Mouse (Mus musculus): ENCODE results near the gene Esr1. TPM values are rescaled to one million over a fixed set of nuclear protein-coding genes. Genes with fewer than 3 reads are reported as not detected.

Gene Esr1
- polyA plus RNA-seq, 1 experiment from 2014 or later = 0.77 TPM

DNA sequence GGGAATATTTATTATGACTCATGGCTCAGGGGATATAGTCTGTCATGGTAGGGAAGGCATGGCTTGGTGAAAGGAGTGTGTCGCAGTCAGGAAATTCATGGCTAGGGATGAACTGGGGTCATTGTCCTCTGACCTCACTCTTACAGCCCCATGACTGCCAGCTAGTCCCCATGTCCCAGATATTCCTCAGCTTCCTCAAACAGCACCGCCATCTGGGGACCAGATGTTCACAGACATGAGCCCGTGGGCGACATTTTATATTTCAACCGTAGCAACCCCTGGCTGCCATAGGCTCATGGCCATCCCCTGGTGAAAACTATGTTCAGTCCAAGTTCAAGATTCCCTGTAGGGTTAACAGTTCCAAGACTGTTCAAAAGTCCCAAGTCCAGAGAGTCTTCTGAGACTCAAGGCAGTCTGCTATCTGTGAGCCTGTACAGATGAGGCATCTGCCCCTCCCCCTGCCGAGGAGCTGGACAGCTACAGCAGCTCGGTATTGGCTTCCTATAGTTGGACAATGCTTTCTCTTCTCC is 83.0 kb downstream of the Esr1 start:
- Histone ChIP-seq H3K9ac (ENCODE audit: low read depth, low read length) (no peak overlapping the region), H3K27ac (ENCODE audit: low read depth, low read length) (no peak overlapping the region), H3K4me1 (replicated peaks; ENCODE audit: control insufficient read depth, insufficient read depth, low read length) (no peaks in the 10 kb centered on the region), H3K4me3 (ENCODE audit: low read depth, low read length) (no peak overlapping the region), H3K9me3 (ENCODE audit: control insufficient read depth) (no peaks in the 10 kb centered on the region), H3K27me3 (replicated peaks; ENCODE audit: control insufficient read depth, insufficient read depth, low read length) (no peaks in the 10 kb centered on the region), H3K4me2 (replicated peaks; ENCODE audit: low read depth) (no peak overlapping the region), H3K36me3 (ENCODE audit: control insufficient read depth, insufficient read depth) (no peaks in the 10 kb centered on the region)
- no peak for TF ChIP-seq CTCF (IDR thresholded peaks at IDR 0.05; ENCODE audit: low read depth)
- WGBS = 83% methylated on average over 7 of the region's 7 CpGs
- no peak for ATAC-seq

- ATAC-seq = no peak
- no peaks in the 10 kb centered on the region for H3K36me3 ChIP-seq (ENCODE audit: control insufficient read depth, insufficient read depth)
- H3K27ac ChIP-seq (ENCODE audit: low read depth, low read length) = no peak overlapping the region
- peak overlapping the region; percentile 63 for H3K4me2 ChIP-seq (replicated peaks; ENCODE audit: low read depth)
- no peak for TF ChIP-seq CTCF (IDR thresholded peaks at IDR 0.05; ENCODE audit: low read depth)
- H3K4me1 ChIP-seq (replicated peaks; ENCODE audit: control insufficient read depth, insufficient read depth, low read length) = no peaks in the 10 kb centered on the region
- H3K4me3 ChIP-seq (ENCODE audit: low read depth, low read length) = peak overlapping the region; percentile 31
- no peaks in the 10 kb centered on the region for H3K9me3 ChIP-seq (ENCODE audit: control insufficient read depth)
- H3K27me3 ChIP-seq (replicated peaks; ENCODE audit: control insufficient read depth, insufficient read depth, low read length) = peaks cover 24% of the 10 kb centered on the region
- WGBS = 2% methylated on average over 15 of the region's 15 CpGs
- H3K9ac ChIP-seq (ENCODE audit: low read depth, low read length) = no peak overlapping the region
Observed at GRCm38 (mm10) chr10:4709915-4710314, 98.5 kb downstream of the Esr1 start.

DNA sequence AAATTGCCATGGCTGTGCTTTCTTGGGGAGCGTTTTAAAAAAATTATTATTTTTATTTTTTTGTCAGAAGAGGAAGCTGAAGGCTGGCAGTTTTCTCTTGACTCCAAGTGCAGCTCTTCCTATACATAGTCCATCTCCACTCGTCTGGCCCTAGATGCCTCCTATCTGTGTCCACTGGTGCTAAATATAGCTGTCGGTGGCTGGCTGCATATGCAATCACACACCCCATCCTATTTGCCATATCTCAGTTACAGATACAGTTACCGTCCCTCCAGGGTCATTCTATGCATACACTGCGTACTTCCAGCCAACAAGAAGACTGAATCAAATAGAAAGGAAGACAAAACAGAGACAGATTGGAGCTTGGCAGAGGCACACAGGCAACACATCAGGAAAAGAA is 100.0 kb downstream of the Esr1 start:
- no peak overlapping the region for H3K4me3 ChIP-seq (ENCODE audit: low read depth, low read length)
- no peaks in the 10 kb centered on the region for H3K36me3 ChIP-seq (ENCODE audit: control insufficient read depth, insufficient read depth)
- no peak overlapping the region for H3K4me2 ChIP-seq (replicated peaks; ENCODE audit: low read depth)
- 60% methylated on average over 5 of the region's 5 CpGs for WGBS
- H3K9me3 ChIP-seq (ENCODE audit: control insufficient read depth) = no peaks in the 10 kb centered on the region
- H3K27ac ChIP-seq (ENCODE audit: low read depth, low read length) = no peak overlapping the region
- H3K9ac ChIP-seq (ENCODE audit: low read depth, low read length) = no peak overlapping the region
- no peaks in the 10 kb centered on the region for H3K4me1 ChIP-seq (replicated peaks; ENCODE audit: control insufficient read depth, insufficient read depth, low read length)
- ATAC-seq = no peak
- peaks cover 24% of the 10 kb centered on the region for H3K27me3 ChIP-seq (replicated peaks; ENCODE audit: control insufficient read depth, insufficient read depth, low read length)
- TF ChIP-seq CTCF (IDR thresholded peaks at IDR 0.05; ENCODE audit: low read depth) = no peak

- H3K36me3 ChIP-seq (ENCODE audit: control insufficient read depth, insufficient read depth) = no peaks in the 10 kb centered on the region
- peaks cover 24% of the 10 kb centered on the region for H3K27me3 ChIP-seq (replicated peaks; ENCODE audit: control insufficient read depth, insufficient read depth, low read length)
- 2% methylated on average over 44 of the region's 68 CpGs for WGBS
- no peaks in the 10 kb centered on the region for H3K4me1 ChIP-seq (replicated peaks; ENCODE audit: control insufficient read depth, insufficient read depth, low read length)
- H3K4me2 ChIP-seq (replicated peaks; ENCODE audit: low read depth) = peak overlapping the region; percentile 88
- H3K9ac ChIP-seq (ENCODE audit: low read depth, low read length) = peak overlapping the region; percentile 37; the same call in 1 of the 2 replicates
- no peak overlapping the region for H3K27ac ChIP-seq (ENCODE audit: low read depth, low read length)
- H3K4me3 ChIP-seq (ENCODE audit: low read depth, low read length) = peak overlapping the region; percentile 52
- no peaks in the 10 kb centered on the region for H3K9me3 ChIP-seq (ENCODE audit: control insufficient read depth)
- TF ChIP-seq CTCF (IDR thresholded peaks at IDR 0.05; ENCODE audit: low read depth) = peak; percentile 26
- 0 out of 2 replicates have a peak, but pooled peaks have one; percentile 31 for ATAC-seq
Observed at GRCm38 (mm10) chr10:4712061-4712908, 100.9 kb downstream of the Esr1 start.

DNA sequence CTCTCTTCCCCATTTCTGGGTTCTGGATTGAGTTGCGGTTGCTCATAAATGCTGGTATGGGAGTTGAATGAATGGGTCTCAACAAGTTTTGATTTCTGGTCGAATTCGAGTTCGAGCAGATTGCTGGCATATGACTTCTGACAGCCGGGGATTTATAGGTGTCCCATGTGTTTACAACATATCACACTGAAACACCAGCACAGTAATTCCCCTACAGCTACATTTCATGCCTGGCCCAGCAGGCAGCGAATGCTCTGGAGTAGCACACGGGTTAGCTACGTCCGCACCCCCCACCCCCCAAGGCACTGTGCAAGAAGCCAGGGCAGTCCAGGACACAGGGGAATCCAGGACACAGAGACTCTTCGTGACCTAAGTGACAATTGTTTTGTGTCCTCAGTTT is 102.0 kb downstream of the Esr1 start:
- H3K9me3 ChIP-seq (ENCODE audit: control insufficient read depth) = no peaks in the 10 kb centered on the region
- no peaks in the 10 kb centered on the region for H3K4me1 ChIP-seq (replicated peaks; ENCODE audit: control insufficient read depth, insufficient read depth, low read length)
- H3K4me2 ChIP-seq (replicated peaks; ENCODE audit: low read depth) = no peak overlapping the region
- no peak for TF ChIP-seq CTCF (IDR thresholded peaks at IDR 0.05; ENCODE audit: low read depth)
- ATAC-seq = no peak
- H3K9ac ChIP-seq (ENCODE audit: low read depth, low read length) = no peak overlapping the region
- no peak overlapping the region for H3K4me3 ChIP-seq (ENCODE audit: low read depth, low read length)
- H3K27me3 ChIP-seq (replicated peaks; ENCODE audit: control insufficient read depth, insufficient read depth, low read length) = peaks cover 24% of the 10 kb centered on the region
- WGBS = 76% methylated on average over 10 of the region's 10 CpGs
- H3K36me3 ChIP-seq (ENCODE audit: control insufficient read depth, insufficient read depth) = no peaks in the 10 kb centered on the region
- H3K27ac ChIP-seq (ENCODE audit: low read depth, low read length) = no peak overlapping the region

DNA sequence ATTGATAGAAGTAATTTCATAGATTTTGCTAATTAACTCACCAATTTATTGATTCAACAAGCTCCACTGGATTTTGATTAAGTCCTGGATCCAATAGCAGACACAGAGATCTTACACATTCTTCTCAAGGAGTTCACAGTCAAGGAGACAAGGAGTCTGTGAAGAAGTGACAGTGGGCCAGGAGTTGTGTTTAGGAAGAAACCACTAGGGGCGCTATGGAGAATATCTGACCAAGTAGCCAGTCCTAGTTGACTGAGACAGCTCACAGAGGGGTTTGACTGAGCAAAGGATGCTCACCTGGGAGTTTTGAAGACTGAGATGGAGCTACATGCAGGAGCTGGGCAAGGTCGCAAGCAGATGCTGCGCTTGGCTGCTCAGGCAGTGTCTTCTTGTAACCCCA is 113.5 kb downstream of the Esr1 start:
- Histone ChIP-seq H3K36me3 (ENCODE audit: control insufficient read depth, insufficient read depth) (no peaks in the 10 kb centered on the region), H3K4me2 (replicated peaks; ENCODE audit: low read depth) (no peak overlapping the region), H3K4me3 (ENCODE audit: low read depth, low read length) (no peak overlapping the region), H3K9ac (ENCODE audit: low read depth, low read length) (no peak overlapping the region), H3K27me3 (replicated peaks; ENCODE audit: control insufficient read depth, insufficient read depth, low read length) (no peaks in the 10 kb centered on the region), H3K9me3 (ENCODE audit: control insufficient read depth) (no peaks in the 10 kb centered on the region), H3K4me1 (replicated peaks; ENCODE audit: control insufficient read depth, insufficient read depth, low read length) (no peaks in the 10 kb centered on the region), H3K27ac (ENCODE audit: low read depth, low read length) (no peak overlapping the region)
- 48% methylated on average over 3 of the region's 3 CpGs for WGBS
- ATAC-seq = no peak
- peak; percentile 66 for TF ChIP-seq CTCF (IDR thresholded peaks at IDR 0.05; ENCODE audit: low read depth)

Measured in intestine, postnatal 0 days (tissue).